Mouse (Mus musculus) intestine, embryonic 16.5 days (tissue): ENCODE results near the gene Flad1. TPM values are rescaled to one million over a fixed set of nuclear protein-coding genes. Genes with fewer than 3 reads are reported as not detected.

ENCODE experiments used
- ATAC-seq: fragments of 200-750 bp; cut with Nextera tagmentation; 2 replicates; pipeline ENCODE4 v1.8.0; 2017; ENCODE audit warnings: moderate TSS enrichment, moderate library complexity
- H3K27ac ChIP-seq: fragments of 300-500 bp; sonication (generic); 2 replicates; pipeline ENCODE4 v1.5.1; 2014; ENCODE audit warnings: mild to moderate bottlenecking, low read length
- H3K27me3 ChIP-seq: fragments of 300-500 bp; sonication (generic); replicated peaks from 2 replicates; pipeline ENCODE4 v1.6.1; 2014; ENCODE audit warnings: low read length, control low read depth, mixed read lengths; ENCODE audit not compliant: control insufficient read depth, insufficient read depth
- H3K36me3 ChIP-seq: fragments of 300-500 bp; sonication (generic); 2 replicates; pipeline ENCODE4 v1.6.1; 2014; ENCODE audit warnings: low read length, control low read depth; ENCODE audit not compliant: control insufficient read depth, insufficient read depth
- H3K4me1 ChIP-seq: fragments of 300-500 bp; sonication (generic); 2 replicates; pipeline ENCODE4 v1.6.1; 2014; ENCODE audit warnings: low read length, control low read depth, mixed read lengths; ENCODE audit not compliant: control insufficient read depth, insufficient read depth
- H3K4me2 ChIP-seq: fragments of 300-500 bp; sonication (generic); 2 replicates; pipeline ENCODE4 v1.6.1; 2014; ENCODE audit warnings: low read depth, low read length, control low read depth
- H3K4me3 ChIP-seq: fragments of 300-500 bp; sonication (generic); 2 replicates; pipeline ENCODE4 v1.5.1; 2014; ENCODE audit warnings: mild to moderate bottlenecking, low read length
- H3K9ac ChIP-seq: fragments of 300-500 bp; sonication (generic); 2 replicates; pipeline ENCODE4 v1.6.1; 2014; ENCODE audit warnings: low read depth, low read length
- H3K9me3 ChIP-seq: fragments of 300-500 bp; sonication (generic); 2 replicates; pipeline ENCODE4 v1.6.1; 2016; ENCODE audit warnings: low read length, control low read depth; ENCODE audit not compliant: control insufficient read depth
- WGBS: fragments of 180-500 bp; shearing (Covaris S2); extraction: QIAGEN DNeasy Blood & Tissue Kit; methylation state at CpG from one replicate; pipeline ENCODE4 v1.1.7; 2014; 5-methylcytosine and 5-hydroxymethylcytosine counted together
- polyA plus RNA-seq: library from polyadenylated mRNA; unstranded; fragments of >200 nt; fragmentation: Nextera tagmentation; extraction: Ambion mirVana; gene quantifications from 2 replicates; pipeline ENCODE4 v1.2.1, GENCODE M21; 2015

Flad1 gene
- polyA plus RNA-seq, 1 experiment from 2014 or later, result 44.5 TPM

DNA sequence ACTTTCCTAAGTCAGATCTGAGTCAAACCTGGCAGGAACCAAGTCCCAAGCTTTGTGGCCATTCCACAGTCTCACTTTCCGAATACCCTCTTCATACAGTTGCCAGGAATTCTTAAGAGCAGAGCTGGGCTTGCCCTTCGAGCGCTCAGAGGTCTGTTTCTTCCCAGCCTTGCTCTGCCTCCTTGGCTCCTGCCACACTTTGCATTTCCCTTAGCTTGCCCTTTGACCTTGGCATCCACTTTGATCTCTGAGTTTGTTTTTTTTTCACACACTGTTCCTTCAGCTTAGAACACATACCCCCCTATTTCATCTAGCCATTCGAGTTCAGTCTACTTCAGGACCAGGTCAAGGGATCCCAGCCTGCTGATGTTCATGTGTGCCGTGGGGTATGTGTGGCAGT is 60.4 kb downstream of the Flad1 start:
- no peak for ATAC-seq
- Histone ChIP-seq H3K36me3 (no peaks in the 10 kb centered on the region), H3K4me1 (peaks cover 34% of the 10 kb centered on the region), H3K9ac (no peak overlapping the region), H3K27me3 (no peaks in the 10 kb centered on the region), H3K4me3 (no peak overlapping the region), H3K4me2 (no peak overlapping the region), H3K9me3 (no peaks in the 10 kb centered on the region), H3K27ac (no peak overlapping the region)
- WGBS, result 58% methylated on average over 5 of the region's 5 CpGs

Other genes starting within 250 kb of the Flad1 start
- gene Clk2, start 247.1 kb downstream of the Flad1 start, polyA plus RNA-seq, result 17.3 and 18.0 TPM in 2 replicates
- gene Scamp3, start 234.4 kb downstream of the Flad1 start, polyA plus RNA-seq, result 141 and 142 TPM in 2 replicates
- gene Fam189b, start 228.7 kb downstream of the Flad1 start, polyA plus RNA-seq, result 16.7 and 20.8 TPM in 2 replicates
- 73.1 and 87.5 TPM in 2 replicates for gene Gba, start 208.9 kb downstream of the Flad1 start, polyA plus RNA-seq
- 18.9 and 20.3 TPM in 2 replicates for gene Thbs3, start 196.7 kb downstream of the Flad1 start, polyA plus RNA-seq
- gene Mtx1, start 184.8 kb downstream of the Flad1 start, polyA plus RNA-seq, result 214 and 234 TPM in 2 replicates
- 13.2 and 13.4 TPM in 2 replicates for gene Muc1, start 182.8 kb downstream of the Flad1 start, polyA plus RNA-seq
- gene Krtcap2, start 165.9 kb downstream of the Flad1 start, polyA plus RNA-seq, result 316 and 334 TPM in 2 replicates
- gene Trim46, start 165.6 kb downstream of the Flad1 start, polyA plus RNA-seq, result 3.9 TPM in 2 replicates
- gene Dpm3, start 152.5 kb downstream of the Flad1 start, polyA plus RNA-seq, result 119 and 126 TPM in 2 replicates
- 62.7 and 74.1 TPM in 2 replicates for gene Slc50a1, start 141.3 kb downstream of the Flad1 start, polyA plus RNA-seq
- 62.9 and 69.6 TPM in 2 replicates for gene Efna1, start 130.7 kb downstream of the Flad1 start, polyA plus RNA-seq
- gene Efna3, start 88.9 kb downstream of the Flad1 start, polyA plus RNA-seq, result 5.9 and 7.5 TPM in 2 replicates
- gene Efna4, start 73.8 kb downstream of the Flad1 start, polyA plus RNA-seq, result 12.1 and 14.1 TPM in 2 replicates
- gene Adam15, start 61.9 kb downstream of the Flad1 start, polyA plus RNA-seq, result 49.3 and 51.6 TPM in 2 replicates
- 2.8 and 5.0 TPM in 2 replicates for gene Dcst2, start 49.9 kb downstream of the Flad1 start, polyA plus RNA-seq
- 3.5 and 5.0 TPM in 2 replicates for gene Dcst1, start 46.6 kb downstream of the Flad1 start, polyA plus RNA-seq
- 10.0 and 11.3 TPM in 2 replicates for gene Zbtb7b, start 17.1 kb downstream of the Flad1 start, polyA plus RNA-seq
- gene Lenep, start 9.1 kb downstream of the Flad1 start, polyA plus RNA-seq, result not detected in 2 replicates
- gene Cks1b, start 6.5 kb upstream of the Flad1 start, polyA plus RNA-seq, result 269 and 311 TPM in 2 replicates
- 85.4 and 89.1 TPM in 2 replicates for gene Shc1, start 6.6 kb upstream of the Flad1 start, polyA plus RNA-seq
- gene Pygo2, start 18.3 kb upstream of the Flad1 start, polyA plus RNA-seq, result 24.8 and 25.7 TPM in 2 replicates
- gene Pbxip1, start 24.8 kb upstream of the Flad1 start, polyA plus RNA-seq, result 45.1 and 46.6 TPM in 2 replicates
- gene Pmvk, start 42.7 kb upstream of the Flad1 start, polyA plus RNA-seq, result 72.2 and 77.0 TPM in 2 replicates
- 3.8 and 4.1 TPM in 2 replicates for gene Kcnn3, start 108.3 kb upstream of the Flad1 start, polyA plus RNA-seq